Mouse (Mus musculus) cerebral cortex, adult 2 months (tissue): ENCODE results near the gene Vmn2r90.

Source experiments
- WGBS: fragments of 180-500 bp; shearing (Covaris S2); methylation state at CpG from one replicate; pipeline ENCODE4 v1.1.7; 2018; 5-methylcytosine and 5-hydroxymethylcytosine counted together

Vmn2r90 gene

GRCm38 (mm10) chr17:17703447-17703846 is at the start of gene Vmn2r90:
Gene Vmn2r90, plus strand, starts transcription at chr17:17703747.
- 71% methylated on average over 1 of the region's 1 CpGs for WGBS

GRCm38 (mm10) chr17:17654997-17655828 is 48.3 kb upstream of the Vmn2r90 start:
- 20% methylated on average over 10 of the region's 10 CpGs for WGBS

GRCm38 (mm10) chr17:17655829-17656176 is 47.7 kb upstream of the Vmn2r90 start:
- WGBS = 54% methylated on average over 2 of the region's 2 CpGs

- WGBS = 52% methylated on average over 1 of the region's 1 CpGs
These were observed 24.8 kb upstream of the Vmn2r90 start for GRCm38 (mm10) chr17:17678781-17679180.

- WGBS = 70% methylated on average over 2 of the region's 2 CpGs
These were observed 12.9 kb upstream of the Vmn2r90 start for GRCm38 (mm10) chr17:17690659-17691058.

- WGBS = 84% methylated on average over 4 of the region's 4 CpGs
These were observed 28.8 kb downstream of the Vmn2r90 start for GRCm38 (mm10) chr17:17732396-17732795.

GRCm38 (mm10) chr17:17738635-17739034 is 35.1 kb downstream of the Vmn2r90 start:
- 91% methylated on average over 1 of the region's 1 CpGs for WGBS

- 92% methylated on average over 7 of the region's 7 CpGs for WGBS
These were observed 35.8 kb downstream of the Vmn2r90 start for GRCm38 (mm10) chr17:17739300-17739699.

GRCm38 (mm10) chr17:17739936-17740335 is 36.4 kb downstream of the Vmn2r90 start:
- WGBS = 82% methylated on average over 5 of the region's 5 CpGs

- 5% methylated on average over 4 of the region's 4 CpGs for WGBS
These were observed 45.8 kb downstream of the Vmn2r90 start for GRCm38 (mm10) chr17:17749371-17749770.

GRCm38 (mm10) chr17:17762614-17763293 is 59.2 kb downstream of the Vmn2r90 start:
- 71% methylated on average over 1 of the region's 1 CpGs for WGBS

- WGBS = 50% methylated on average over 1 of the region's 1 CpGs
These were observed 60.7 kb downstream of the Vmn2r90 start for GRCm38 (mm10) chr17:17764206-17764605.

GRCm38 (mm10) chr17:17766481-17766880 is 62.9 kb downstream of the Vmn2r90 start:
- 11% methylated on average over 3 of the region's 3 CpGs for WGBS
